Mouse (Mus musculus) brain, embryonic 18.5 days (tissue): ENCODE measurements around the gene Rtl1.

Source experiments
- DNase-seq: peaks from one replicate; pipeline ENCODE4 v3.0.0-alpha.2; 2012; ENCODE audit warnings: low read depth, low spot score

The Rtl1 gene

DNA sequence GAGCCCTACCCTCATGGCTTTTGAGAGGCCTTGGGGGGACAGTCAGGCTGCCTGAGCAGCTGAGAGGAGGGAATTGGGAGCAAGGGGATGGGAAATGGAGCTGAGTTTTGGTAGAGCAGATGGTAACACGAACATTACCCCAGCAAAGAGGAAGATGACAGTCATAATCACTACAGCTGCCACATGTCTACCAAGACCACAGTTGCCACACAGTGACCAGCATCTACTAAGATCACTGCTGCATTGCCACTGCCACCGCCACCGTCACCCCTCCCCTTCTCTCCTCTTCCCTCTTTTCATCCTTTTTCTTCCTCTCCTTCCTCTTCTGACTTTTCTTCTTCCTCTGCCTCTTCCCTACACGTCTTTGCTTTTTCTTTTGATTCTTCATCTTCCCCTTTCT is 27.9 kb downstream of the Rtl1 start:
- DNase-seq, result no peak

DNA sequence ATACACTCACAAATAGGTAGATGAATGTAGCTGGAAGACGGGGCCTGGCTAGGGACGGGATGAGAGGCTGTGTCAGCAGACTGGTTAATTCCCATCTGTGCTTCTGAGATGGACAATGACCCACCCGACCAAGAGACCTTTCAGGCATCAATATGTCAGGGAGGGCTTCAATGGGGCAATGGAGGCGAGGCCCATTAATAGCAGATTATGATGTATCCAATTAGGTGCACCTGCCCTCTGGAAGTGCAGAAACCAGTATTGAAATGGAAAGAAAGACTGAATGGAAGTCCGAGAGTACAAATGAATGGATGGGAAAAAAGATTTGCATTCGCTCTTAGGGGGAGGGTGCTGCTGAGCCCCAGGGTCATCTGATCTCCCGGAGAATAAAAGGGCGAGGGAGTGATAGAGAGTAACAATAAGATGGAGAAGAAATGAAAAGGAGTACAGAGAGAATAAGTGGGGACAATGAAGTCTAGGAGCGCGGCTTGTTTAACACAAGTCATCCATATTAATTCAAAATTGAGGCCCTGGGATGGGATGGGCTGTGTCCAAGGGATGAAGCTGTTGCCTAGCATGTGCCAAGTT is 39.9 kb downstream of the Rtl1 start:
- DNase-seq, result no peak

GRCm38 (mm10) chr12:109558891-109559487 is 41.1 kb downstream of the Rtl1 start:
- DNase-seq, result no peak

DNA sequence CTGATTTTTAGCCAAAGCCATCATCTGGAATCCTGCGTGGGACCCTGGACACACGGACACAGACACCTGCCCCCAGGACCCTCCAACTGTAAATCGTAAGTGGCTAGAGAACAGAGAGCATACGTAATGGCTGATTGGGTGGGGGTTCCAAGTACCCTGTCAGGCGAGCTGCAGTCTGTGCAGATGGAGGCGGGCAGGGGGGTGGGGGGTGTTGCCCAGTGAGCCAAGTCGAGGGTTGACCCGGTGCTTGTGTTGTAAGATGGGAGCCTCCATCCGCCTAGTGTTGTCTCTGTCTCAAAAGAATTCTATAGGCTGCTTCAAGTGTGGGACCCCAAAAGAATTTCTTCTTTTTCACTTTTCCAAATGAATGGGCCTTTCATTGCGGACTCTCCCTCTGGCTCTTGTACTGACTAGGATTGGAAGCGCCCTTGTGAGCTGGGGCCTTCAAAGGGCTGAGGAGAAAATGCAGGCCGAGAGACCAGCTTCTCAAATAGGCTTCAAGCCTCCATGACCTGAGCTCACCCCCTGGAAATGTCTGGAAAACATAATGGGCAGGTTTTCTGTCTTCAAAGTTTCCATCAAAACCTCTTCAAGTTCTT is 41.8 kb downstream of the Rtl1 start:
- DNase-seq, result no peak

DNA sequence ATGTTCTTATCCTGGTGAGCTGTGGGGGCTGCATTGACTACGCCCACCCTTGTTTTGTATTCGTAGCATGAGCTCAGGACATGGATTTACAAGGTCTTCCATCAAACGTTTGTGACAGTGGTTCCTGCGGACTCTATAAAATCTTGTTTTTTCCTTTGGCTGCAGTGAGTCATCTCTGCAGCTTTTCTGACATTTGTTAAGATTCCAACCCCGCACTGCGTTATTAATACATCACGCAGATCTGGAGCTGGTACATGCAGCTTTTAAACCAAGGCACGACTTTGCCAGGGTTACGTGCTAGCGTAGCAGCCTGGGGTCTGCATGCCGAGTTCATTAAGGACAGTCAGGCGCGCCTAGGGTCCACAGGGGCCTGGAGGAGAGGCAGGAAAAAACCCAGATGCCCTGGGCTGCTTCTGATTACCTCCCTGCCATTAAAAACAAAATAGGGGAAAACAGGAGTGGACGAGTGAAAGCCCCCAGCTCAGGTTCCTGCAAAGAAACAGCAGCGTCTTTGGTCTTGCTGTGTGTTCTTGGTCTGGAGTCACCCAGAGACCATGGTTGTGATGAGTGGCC is 44.2 kb downstream of the Rtl1 start:
- DNase-seq, result no peak

DNA sequence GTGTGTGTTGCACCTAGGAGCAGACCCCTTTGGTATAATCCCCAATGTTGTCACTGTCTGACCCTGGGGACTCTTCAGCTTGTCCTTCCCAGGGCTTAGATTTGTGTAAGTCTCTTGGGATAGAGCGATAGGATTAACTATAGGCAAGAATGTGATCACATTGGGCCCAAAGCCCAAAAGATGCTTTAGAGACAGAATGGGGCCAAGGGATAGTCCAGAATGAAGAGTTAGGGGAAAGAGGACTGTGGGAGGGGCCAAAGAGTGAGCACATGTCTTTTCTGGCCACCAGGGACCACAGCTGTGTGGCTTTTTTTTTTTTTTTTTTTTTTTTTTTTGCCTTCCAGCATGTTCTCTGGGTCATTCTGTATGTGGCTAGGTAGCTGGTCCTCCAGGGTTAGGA is 46.6 kb downstream of the Rtl1 start:
- no peak for DNase-seq

GRCm38 (mm10) chr12:109552754-109553525 is 47.2 kb downstream of the Rtl1 start:
- DNase-seq, result no peak

DNA sequence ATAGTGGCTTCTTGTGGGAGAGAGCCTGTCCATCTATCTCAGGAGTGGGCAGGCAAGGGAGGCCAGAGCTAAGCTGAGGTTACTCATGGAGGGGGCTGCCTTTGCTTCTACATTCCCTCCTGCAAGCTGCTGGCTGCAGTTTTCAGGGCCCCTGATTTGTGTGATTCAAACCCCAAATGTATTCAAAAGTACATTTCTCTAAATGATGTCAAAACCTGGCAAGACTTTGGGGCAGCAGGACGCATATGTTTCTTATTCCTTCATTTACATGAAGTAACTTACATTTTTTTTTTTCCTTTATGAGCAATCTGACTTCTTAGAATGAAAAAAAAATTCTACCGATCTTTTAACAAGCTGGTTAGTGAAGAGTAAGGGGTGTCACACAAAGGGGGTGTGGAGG is 48.4 kb downstream of the Rtl1 start:
- no peak for DNase-seq

DNA sequence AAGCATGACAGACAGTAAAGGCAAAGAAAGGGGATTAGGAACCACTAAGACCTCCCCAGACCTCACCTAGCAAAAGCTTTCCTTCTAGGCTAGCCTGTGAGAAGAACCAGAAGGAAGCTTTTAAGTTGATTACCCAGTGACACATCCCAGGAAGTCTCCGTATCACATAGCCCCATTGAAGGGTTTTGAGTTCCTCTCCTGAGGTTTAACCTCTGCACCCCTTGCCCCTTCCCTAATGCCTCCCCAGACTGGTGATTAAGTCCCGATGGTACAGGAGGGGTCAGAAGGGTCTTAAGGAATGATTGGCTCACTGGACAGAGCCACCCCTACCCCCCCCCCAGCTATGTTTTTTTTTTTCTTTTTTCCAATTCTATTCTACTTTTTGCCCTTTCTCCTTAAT is 53.0 kb downstream of the Rtl1 start:
- no peak for DNase-seq

- DNase-seq, result no peak
Measured at GRCm38 (mm10) chr12:109545875-109546732, 54.0 kb downstream of the Rtl1 start.

DNA sequence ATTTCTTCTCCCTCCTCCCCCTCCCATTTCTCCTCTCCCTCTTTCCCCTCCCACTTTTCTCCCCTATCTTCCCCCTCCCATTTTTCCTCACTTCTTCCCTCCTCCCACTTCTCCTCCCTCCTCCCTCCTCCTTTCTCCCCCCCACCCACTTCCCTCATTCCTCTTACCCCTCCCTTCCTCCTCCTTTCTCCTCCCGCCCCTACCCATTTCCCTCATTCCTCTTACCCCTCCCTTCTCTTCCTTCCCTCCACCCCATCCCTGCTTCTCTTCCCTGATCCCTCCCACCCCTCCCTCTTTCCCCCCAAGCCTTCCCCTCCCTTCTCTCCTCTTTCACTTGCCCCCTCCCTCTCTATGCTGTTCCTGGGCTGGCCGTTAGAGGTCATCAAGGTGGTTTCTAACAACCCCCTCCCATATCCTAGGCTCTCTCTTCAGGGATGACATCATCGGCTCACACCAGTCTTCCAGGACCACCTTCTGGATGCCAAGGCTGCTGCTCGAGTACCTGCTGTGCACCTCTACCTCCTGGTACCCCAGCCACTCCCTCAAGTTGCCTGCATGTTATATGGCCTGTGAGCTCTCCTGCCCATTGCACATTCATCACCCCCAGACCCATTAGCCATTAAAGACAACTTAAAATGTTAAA is 56.7 kb downstream of the Rtl1 start:
- no peak for DNase-seq

DNA sequence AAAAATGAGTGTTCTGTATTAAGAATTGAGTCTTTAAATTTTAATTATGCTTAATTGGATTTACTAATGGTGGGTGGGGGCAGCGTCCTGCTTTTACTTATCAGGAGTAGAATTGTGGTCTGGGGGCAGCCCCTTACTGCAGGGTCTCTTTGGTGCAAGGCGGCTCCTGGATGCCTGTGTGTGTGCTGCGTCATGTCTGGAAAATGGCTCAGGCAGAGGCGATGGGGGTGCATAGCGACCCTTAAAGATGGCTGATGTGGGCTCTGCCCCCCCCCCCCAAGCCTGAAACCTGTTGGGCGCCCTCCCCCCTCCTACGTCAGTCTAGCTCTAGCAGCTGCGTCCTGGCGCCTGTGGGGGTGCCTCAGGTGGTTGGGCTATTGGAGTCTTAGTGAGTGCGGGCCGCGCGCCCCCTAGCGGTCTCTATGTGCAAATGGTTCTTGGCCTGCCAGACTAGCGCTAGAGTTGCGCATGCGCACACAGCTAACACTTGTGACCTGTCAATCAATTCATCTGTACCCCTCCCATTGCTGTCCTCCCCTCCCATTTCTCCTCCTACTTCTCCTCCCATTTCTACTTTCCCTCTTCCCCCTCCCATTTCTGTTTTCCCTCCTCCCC is 57.4 kb downstream of the Rtl1 start:
- peak; percentile 83 for DNase-seq

- DNase-seq, result no peak
Measured at GRCm38 (mm10) chr12:109542011-109542410, 58.1 kb downstream of the Rtl1 start.

DNA sequence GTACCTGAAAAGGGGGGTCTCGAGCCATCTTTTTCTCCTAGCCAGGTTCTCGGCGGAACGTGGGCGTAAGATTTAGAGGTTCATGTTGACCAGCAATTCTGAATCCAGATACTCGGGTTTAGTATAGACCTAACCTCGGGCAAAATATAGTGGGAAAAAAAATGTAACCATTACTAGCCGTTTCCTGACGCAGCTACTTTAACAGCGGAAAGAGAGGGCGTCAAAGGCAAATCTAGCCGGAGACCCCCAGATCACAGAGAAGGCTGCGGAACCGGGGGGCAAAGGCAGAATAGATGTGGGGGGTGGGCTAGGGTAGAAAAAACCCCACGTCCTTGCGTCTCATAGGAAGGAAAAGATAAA is 58.6 kb downstream of the Rtl1 start:
- DNase-seq, result no peak

GRCm38 (mm10) chr12:109540739-109541539 is 59.2 kb downstream of the Rtl1 start:
- peak; percentile 81 for DNase-seq

GRCm38 (mm10) chr12:109539950-109540349 is 60.2 kb downstream of the Rtl1 start:
- DNase-seq, result no peak
